Mouse (Mus musculus): Measurements from ENCODE around the gene Camkv.

Gene Camkv

DNA sequence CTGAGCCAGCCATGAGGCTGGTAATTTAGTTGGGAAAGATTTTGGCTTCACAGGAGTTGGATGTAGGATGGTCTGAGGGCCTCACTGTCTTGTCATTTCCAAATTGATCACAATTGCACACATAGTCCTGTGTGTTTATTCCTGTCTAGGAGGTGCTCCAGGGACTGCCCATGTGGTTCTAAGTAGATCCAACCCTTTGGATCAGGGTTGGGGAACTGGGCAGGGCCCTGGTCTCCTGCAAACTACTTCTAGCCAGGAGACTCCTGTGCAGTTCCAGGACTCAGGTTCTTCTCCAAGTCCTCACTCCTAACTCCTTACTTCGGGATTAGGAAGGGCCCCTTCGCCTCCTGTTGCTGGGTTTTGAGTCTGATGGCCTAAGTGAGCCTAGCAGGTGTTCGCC is at the start of gene Camkv:
Gene Camkv, plus strand, starts transcription at position 301 of the 400 bp plus-strand sequence.
- peak in 1 of 2 experiments; percentile 4 for DNase-seq

DNA sequence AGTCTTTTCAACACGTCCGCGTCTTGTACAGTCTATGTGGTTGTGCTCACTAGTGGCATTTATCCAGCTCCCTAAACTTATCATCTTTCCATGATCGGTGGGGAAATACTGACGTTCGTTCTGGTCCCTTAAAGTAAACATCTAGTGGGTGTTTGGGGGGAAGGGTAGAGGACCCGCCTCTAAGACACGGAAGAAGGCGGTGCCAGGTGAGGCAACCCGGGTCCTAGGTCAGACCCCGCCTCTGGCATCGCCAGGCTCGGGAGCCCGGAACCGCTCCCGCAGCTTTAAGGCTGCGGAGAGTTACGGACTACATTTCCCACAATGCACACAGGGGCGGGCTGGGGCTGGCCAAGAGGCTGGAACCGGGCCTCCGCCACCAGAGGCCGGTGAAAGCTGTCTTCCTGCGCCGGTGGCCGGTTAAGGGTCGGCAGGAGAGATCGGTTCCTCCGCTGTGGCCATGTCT is 47.6 kb upstream of the Camkv start, which contains the start of gene Mon1a:
Gene Mon1a, plus strand, starts transcription at position 348 of the 463 bp plus-strand sequence.
- peak; percentile 77 to 79 for DNase-seq

GRCm38 (mm10) chr9:107888267-107888850 is 47.1 kb upstream of the Camkv start:
- peak in 1 of 2 experiments; percentile 31 for DNase-seq

DNA sequence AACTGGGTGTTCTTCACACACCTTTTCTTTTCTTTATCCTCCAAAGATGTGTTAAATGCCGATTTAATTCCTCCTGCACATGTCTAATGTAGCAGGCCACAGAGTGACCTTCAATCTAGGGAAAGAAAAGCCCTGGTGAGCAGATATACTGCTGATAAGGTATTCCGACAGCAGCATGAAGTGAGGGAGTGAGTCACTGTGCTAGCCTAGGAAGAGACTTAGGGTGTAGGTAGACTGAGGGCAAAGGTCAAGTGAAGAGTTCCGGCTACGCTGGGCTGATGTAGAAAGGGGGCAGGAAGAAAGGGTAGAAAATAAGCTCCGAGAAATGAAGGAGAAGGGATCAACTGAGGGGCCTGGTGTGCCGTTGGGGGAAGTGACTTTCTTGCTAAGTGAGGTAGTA is 45.2 kb upstream of the Camkv start:
- no peak for DNase-seq

- DNase-seq, result peak; percentile 57 to 65
Measured at GRCm38 (mm10) chr9:107891023-107891422, 44.5 kb upstream of the Camkv start.

DNA sequence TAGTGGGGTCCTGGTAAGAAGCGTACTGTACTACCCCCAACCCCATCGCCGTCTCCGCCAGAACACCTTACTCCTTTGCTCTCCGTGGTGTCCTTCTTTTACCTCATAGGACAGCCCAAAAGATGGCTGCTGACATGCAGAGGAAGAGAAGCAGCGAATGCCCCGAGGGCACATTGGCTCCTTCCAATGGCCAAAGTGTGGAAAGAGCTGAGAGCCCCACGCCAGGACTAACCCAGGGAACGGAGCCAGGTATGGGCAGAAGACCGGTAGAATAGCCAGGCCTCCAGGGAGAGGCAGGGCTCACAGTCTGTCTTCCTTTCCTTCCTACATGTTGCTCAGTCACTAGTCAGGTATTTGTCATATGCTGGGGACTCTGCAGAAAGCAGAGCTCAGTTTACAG is 36.9 kb upstream of the Camkv start:
- DNase-seq, result no peak

- no peak for DNase-seq
Measured at GRCm38 (mm10) chr9:107899855-107900254, 35.6 kb upstream of the Camkv start.

DNA sequence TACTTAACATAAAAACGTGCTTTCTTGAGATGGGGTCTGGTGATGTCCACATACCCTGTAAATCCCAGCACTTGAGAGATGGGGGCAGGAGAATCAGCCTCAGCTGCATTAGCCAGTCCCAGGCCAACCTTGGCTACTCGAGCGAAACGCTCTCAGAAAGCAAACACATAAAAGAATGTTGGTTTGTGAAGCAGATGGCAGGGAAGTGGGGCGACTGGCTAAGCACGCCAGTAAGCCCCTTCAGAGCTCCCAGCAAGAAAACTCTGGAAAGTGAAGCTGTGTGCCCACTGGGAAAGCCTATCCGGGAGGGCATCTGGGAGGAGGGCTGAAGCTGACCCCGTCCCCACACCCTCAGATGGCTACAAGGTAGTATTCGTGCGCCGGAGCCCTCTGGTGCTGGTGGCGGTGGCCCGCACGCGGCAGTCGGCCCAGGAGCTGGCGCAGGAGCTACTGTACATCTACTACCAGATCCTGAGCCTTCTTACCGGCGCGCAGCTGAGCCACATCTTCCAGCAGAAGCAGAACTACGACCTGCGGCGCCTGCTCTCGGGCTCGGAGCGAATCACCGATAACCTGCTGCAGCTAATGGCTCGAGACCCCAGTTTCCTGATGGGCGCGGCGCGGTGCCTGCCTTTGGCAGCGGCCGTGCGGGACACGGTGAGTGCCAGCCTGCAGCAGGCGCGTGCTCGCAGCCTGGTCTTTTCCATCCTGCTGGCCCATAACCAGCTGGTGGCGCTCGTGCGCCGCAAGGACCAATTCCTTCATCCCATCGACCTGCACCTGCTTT is 34.4 kb upstream of the Camkv start:
- peak; percentile 62 to 64 for DNase-seq

- no peak for DNase-seq
Measured at GRCm38 (mm10) chr9:107901627-107901914, 33.9 kb upstream of the Camkv start.

DNA sequence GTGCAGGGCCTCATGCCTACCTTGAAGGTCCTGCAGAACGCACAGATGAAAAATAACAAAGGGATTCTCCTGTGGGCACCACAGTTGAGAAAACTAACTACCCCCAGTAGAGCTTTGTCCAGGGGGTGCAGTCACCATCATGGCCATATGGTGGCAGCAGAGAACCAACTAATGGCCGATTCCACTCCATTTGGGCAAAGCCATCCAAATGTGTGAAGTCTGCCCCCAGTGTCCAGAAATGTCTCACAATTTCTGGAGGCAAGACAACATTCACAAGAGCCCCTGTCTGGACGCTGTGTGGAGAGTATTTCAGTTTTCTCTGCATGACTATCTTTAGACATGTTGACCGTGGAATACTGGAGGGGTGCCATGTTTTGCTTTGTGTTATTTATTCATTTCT is 30.7 kb upstream of the Camkv start:
- peak; percentile 92 to 94 for DNase-seq

DNA sequence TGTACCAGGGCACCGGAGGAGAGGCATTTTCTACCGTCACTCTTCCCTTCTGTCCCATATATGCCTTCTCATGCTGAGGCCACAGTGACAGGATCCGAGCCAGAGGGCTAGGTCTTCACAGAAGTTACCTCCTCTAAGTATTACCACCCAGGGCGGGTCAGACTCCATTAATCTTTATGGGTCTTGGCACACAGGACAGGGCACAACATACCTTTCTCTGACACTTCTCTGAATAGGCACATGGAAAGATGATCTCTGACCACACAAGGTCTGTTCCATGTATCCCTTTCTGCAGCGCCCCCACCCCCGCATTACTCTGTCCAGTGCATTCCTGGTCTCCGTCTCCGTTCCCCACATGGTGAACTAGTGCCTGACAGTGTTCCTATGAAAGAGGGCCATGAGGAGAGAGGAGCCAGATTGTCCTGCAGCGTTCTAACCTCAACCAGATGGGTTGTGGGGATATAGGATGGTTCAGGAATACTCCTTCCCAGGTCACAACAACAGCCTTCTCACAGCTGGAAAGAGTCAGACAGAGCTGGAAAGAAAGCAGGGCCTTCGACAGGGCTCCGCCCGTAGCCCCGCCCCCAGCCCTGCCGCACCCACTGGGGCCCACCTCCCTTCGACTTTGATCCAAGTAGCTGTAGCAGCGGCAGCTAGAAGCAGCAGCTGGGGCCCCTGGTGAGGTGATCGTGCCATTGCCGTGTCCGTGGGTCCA is 29.1 kb upstream of the Camkv start, which contains the start of gene Mst1r:
Gene Mst1r, plus strand, starts transcription at position 622 of the 715 bp plus-strand sequence.
- peak in 1 of 2 experiments; percentile 9 for DNase-seq

- no peak for DNase-seq
Measured at GRCm38 (mm10) chr9:107906967-107907800, 28.3 kb upstream of the Camkv start.

DNA sequence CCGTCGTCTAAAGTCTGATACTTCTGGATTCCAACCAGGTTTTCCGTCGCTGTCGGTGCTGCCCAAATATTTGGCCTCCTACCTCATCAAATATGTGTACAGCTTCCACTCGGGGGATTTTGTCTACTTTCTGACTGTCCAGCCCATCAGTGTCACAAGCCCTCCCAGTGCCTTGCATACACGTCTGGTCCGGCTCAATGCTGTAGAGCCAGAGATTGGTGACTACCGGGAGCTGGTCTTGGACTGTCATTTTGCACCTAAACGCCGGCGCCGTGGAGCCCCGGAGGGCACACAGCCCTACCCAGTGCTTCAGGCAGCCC is 27.7 kb upstream of the Camkv start:
- DNase-seq, result no peak

- no peak for DNase-seq
Measured at GRCm38 (mm10) chr9:107908410-107909158, 26.9 kb upstream of the Camkv start.

DNA sequence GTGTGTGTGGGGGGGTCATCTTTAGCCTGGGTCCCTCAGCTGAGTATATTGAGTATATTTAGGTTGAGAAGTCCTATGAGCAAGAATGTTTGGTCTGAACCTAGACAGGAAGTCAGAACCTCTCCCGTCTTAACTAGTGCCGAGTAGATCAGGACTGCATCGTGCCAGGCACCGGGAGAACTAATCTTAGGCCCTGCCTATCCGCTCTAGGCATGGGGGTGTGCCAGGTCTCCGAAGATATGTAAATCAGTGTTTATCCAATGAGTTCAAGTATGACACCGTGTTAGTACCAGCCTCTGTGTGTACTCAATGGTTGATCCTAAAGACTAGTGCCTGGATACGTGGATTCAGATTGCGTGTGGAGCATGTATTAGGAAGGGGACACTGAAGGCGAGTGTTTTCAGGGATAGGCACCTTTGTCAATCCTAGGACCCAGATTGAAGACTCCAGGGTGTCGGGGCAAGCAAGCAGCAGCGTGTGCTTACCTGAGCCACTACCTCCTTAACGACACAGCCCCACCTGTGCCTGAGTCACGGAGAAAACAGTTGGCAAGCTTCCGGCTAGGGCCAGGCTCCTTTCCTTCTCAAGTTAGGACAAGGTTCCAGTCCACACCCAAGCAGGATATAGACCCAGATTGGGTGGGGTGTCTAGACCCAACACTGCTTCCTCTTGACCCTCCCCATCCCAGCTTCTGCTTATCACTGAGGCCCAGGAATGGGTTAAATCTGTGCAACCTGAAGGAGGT is 25.3 kb upstream of the Camkv start:
- DNase-seq, result no peak

DNA sequence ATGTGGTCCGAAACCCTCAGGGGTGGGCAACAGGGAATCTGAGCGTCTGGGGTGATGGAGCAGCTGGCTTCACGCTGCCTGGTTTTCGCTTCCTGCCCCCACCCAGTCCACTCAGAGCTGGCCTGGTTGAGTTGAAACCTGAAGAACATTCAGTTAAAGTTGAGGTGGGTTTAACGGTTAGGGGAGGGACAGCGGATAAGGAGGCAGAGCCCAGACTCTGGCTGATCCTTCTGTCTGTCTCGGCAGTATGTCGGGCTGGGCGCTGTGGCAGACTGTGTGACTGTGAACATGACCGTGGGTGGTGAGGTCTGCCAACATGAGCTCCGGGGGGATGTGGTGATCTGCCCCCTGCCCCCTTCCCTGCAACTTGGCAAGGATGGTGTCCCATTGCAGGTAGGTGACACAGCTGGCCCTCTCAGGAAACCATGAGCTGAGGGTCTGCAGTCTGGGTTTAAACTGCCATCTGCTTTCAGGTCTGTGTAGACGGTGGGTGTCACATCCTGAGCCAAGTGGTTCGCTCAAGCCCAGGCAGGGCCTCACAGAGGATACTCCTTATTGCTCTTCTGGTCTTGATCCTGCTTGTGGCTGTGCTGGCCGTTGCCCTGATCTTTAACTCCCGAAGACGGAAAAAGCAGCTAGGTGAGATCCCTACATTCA is 20.6 kb upstream of the Camkv start:
- no peak for DNase-seq

GRCm38 (mm10) chr9:107917895-107918608 is 17.4 kb upstream of the Camkv start:
- no peak for DNase-seq

- DNase-seq, result no peak
Measured at GRCm38 (mm10) chr9:107918884-107919283, 16.6 kb upstream of the Camkv start.

DNA sequence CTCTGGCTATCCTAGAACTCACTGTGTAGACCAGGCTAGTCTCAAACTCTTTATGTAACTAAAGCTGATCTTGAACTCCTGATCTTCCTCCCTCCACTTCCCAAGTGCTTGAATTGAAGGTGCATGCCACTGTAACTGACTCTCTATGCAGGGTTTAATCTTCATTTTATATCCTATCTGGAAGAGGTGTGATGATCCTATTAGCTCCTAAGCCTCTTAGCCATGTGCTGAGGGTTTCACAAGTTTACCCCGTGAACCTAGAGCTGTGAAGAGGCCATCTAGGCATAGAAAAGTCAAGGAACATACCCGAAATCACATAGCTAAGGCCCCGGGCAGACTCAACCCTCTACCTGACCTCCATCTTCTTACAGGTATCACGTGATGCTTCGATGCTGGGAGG is 16.0 kb upstream of the Camkv start:
- no peak for DNase-seq

GRCm38 (mm10) chr9:107923021-107923420 is 12.5 kb upstream of the Camkv start:
- peak; percentile 46 to 48 for DNase-seq

All from B cell, adult 2 months (primary cell).